Mouse (Mus musculus) liver, adult 2 months (tissue): ENCODE results near the gene Pgk1. TPM values are rescaled to one million over a fixed set of nuclear protein-coding genes. Genes with fewer than 3 reads are reported as not detected.

ENCODE experiments used
- DNase-seq: peaks from one replicate; pipeline ENCODE4 v3.0.0-alpha.2; 2011; ENCODE audit warnings: low read depth, low spot score; ENCODE audit errors: extremely low read depth
- H3K27ac ChIP-seq: fragments of 200-500 bp; replicated peaks from 2 replicates; pipeline ENCODE4 v1.5.1; 2012; ENCODE audit warnings: low read depth, mild to moderate bottlenecking, control low read depth, inconsistent platforms, low read length; ENCODE audit not compliant: insufficient read depth
- H3K27me3 ChIP-seq: fragments of 200-500 bp; 2 replicates; pipeline ENCODE4 v1.6.1; 2012; ENCODE audit warnings: mild to moderate bottlenecking, moderate library complexity, low read length, inconsistent platforms; ENCODE audit not compliant: control insufficient read depth, insufficient read depth
- H3K36me3 ChIP-seq: fragments of 200-500 bp; 2 replicates; pipeline ENCODE4 v1.6.1; 2012; ENCODE audit warnings: low read length, inconsistent platforms; ENCODE audit not compliant: control insufficient read depth, insufficient read depth
- H3K4me1 ChIP-seq: fragments of 200-500 bp; 2 replicates; pipeline ENCODE4 v1.6.1; 2011; ENCODE audit warnings: low read length; ENCODE audit not compliant: control insufficient read depth, insufficient read depth
- H3K4me3 ChIP-seq: fragments of 200-500 bp; 2 replicates; pipeline ENCODE4 v1.5.1; 2011; ENCODE audit warnings: low read depth, mild to moderate bottlenecking, control low read depth, low read length, moderate library complexity; ENCODE audit not compliant: insufficient read depth
- H3K79me2 ChIP-seq: fragments of 200-500 bp; 2 replicates; pipeline ENCODE4 v1.6.1; 2012; ENCODE audit warnings: inconsistent platforms, mild to moderate bottlenecking, low read length, moderate library complexity; ENCODE audit not compliant: control insufficient read depth, insufficient read depth
- H3K9ac ChIP-seq: fragments of 200-500 bp; 2 replicates; pipeline ENCODE4 v1.6.1; 2012; ENCODE audit warnings: low read depth, mild to moderate bottlenecking, control low read depth, inconsistent platforms, low read length
- CTCF ChIP-seq: fragments of 200-500 bp; IDR thresholded peaks from 2 replicates; pipeline ENCODE4 v1.5.1; 2011; ENCODE audit warnings: low read depth, low read length, control low read depth
- POLR2A ChIP-seq: fragments of 200-500 bp; IDR thresholded peaks from 2 replicates; pipeline ENCODE4 v1.6.1; 2011; ENCODE audit warnings: low read length, control low read depth; ENCODE audit not compliant: insufficient read depth; ENCODE audit errors: extremely low read depth
- WGBS: fragments of 180-500 bp; shearing (Covaris S2); methylation state at CpG from one replicate; pipeline ENCODE4 v1.1.7; 2018; 5-methylcytosine and 5-hydroxymethylcytosine counted together
- polyA plus RNA-seq: library from polyadenylated mRNA; depleted of rRNA; stranded (reverse); fragments of >200 nt; gene quantifications from 2 replicates; pipeline ENCODE4 v1.2.3, GENCODE M21; 2012
- total RNA-seq: library from RNA; depleted of rRNA; stranded (reverse); fragments of >200 nt; gene quantifications from 2 replicates; pipeline ENCODE4 v1.2.3, GENCODE M21; 2014

The Pgk1 gene
- total and polyA plus RNA-seq, 2 experiments = 134 to 496 TPM

GRCm38 (mm10) chrX:106154180-106154586, 32.7 kb upstream of the Pgk1 start:
- Histone ChIP-seq H3K4me3 (no peak overlapping the region), H3K4me1 (no peaks in the 10 kb centered on the region), H3K27ac (no peak overlapping the region), H3K36me3 (no peaks in the 10 kb centered on the region), H3K9ac (no peak overlapping the region), H3K79me2 (no peaks in the 10 kb centered on the region), H3K27me3 (no peaks in the 10 kb centered on the region)
- TF ChIP-seq POLR2A = no peak
- TF ChIP-seq CTCF = no peak
- no peak for DNase-seq

- H3K79me2 ChIP-seq = no peaks in the 10 kb centered on the region
- DNase-seq = no peak
- H3K27me3 ChIP-seq = no peaks in the 10 kb centered on the region
- WGBS = 28% methylated on average over 4 of the region's 4 CpGs
- no peaks in the 10 kb centered on the region for H3K36me3 ChIP-seq
- H3K4me3 ChIP-seq = no peak overlapping the region
- TF ChIP-seq POLR2A = no peak
- TF ChIP-seq CTCF = no peak
- no peaks in the 10 kb centered on the region for H3K4me1 ChIP-seq
- H3K9ac ChIP-seq = no peak overlapping the region
- no peak overlapping the region for H3K27ac ChIP-seq
Measured at GRCm38 (mm10) chrX:106155892-106156291, 31.0 kb upstream of the Pgk1 start.

- no peaks in the 10 kb centered on the region for H3K27me3 ChIP-seq
- WGBS = 18% methylated on average over 5 of the region's 5 CpGs
- H3K36me3 ChIP-seq = no peaks in the 10 kb centered on the region
- H3K27ac ChIP-seq = no peak overlapping the region
- H3K4me3 ChIP-seq = no peak overlapping the region
- H3K9ac ChIP-seq = no peak overlapping the region
- TF ChIP-seq POLR2A (no peak), CTCF (no peak)
- H3K4me1 ChIP-seq = no peaks in the 10 kb centered on the region
- peak; percentile 13 for DNase-seq
- H3K79me2 ChIP-seq = no peaks in the 10 kb centered on the region
Measured at GRCm38 (mm10) chrX:106163995-106164394, 22.9 kb upstream of the Pgk1 start.

- H3K27ac ChIP-seq = no peak overlapping the region
- WGBS = 26% methylated on average over 5 of the region's 5 CpGs
Measured at GRCm38 (mm10) chrX:106164555-106164954, 22.3 kb upstream of the Pgk1 start.

GRCm38 (mm10) chrX:106165089-106165488, 21.8 kb upstream of the Pgk1 start:
- no peak for DNase-seq
- TF ChIP-seq POLR2A = no peak
- TF ChIP-seq CTCF = no peak
- H3K79me2 ChIP-seq = no peaks in the 10 kb centered on the region
- no peak overlapping the region for H3K9ac ChIP-seq
- no peak overlapping the region for H3K27ac ChIP-seq
- H3K4me3 ChIP-seq = no peak overlapping the region
- H3K27me3 ChIP-seq = no peaks in the 10 kb centered on the region
- WGBS = 44% methylated on average over 1 of the region's 1 CpGs
- H3K36me3 ChIP-seq = no peaks in the 10 kb centered on the region
- H3K4me1 ChIP-seq = no peaks in the 10 kb centered on the region

More at GRCm38 (mm10) chrX:106164555-106164954, 22.3 kb upstream of the Pgk1 start:
- Histone ChIP-seq H3K4me1 (no peaks in the 10 kb centered on the region), H3K4me3 (no peak overlapping the region), H3K36me3 (no peaks in the 10 kb centered on the region), H3K9ac (no peak overlapping the region), H3K27me3 (no peaks in the 10 kb centered on the region), H3K79me2 (no peaks in the 10 kb centered on the region)
- DNase-seq = no peak
- no peak for TF ChIP-seq POLR2A
- TF ChIP-seq CTCF = no peak

GRCm38 (mm10) chrX:106171106-106171852, 15.6 kb upstream of the Pgk1 start:
- Histone ChIP-seq H3K9ac (peak overlapping the region; percentile 62; the same call in 1 of the 2 replicates), H3K4me1 (peaks cover 2% of the 10 kb centered on the region; the same call in 1 of the 2 replicates), H3K4me3 (peak overlapping the region; percentile 49), H3K27ac (no peak overlapping the region), H3K79me2 (no peaks in the 10 kb centered on the region), H3K36me3 (no peaks in the 10 kb centered on the region), H3K27me3 (no peaks in the 10 kb centered on the region)
- DNase-seq = peak; percentile 69
- WGBS = 3% methylated on average over 18 of the region's 18 CpGs
- TF ChIP-seq POLR2A = no peak
- peak; percentile 59 for TF ChIP-seq CTCF
